Mouse (Mus musculus) ES-Bruce4 (cell line): ENCODE results near the gene Slc24a3. TPM values are rescaled to one million over a fixed set of nuclear protein-coding genes. Genes with fewer than 3 reads are reported as not detected.

Experiments used
- H3K27ac ChIP-seq: 2 replicates; pipeline ENCODE4 v1.5.1; 2012; ENCODE audit warnings: low read length, inconsistent platforms; ENCODE audit not compliant: insufficient read depth
- H3K27me3 ChIP-seq: 2 replicates; pipeline ENCODE4 v1.6.1; 2012; ENCODE audit warnings: mild to moderate bottlenecking, low read length, inconsistent platforms; ENCODE audit not compliant: control insufficient read depth, poor library complexity, insufficient read depth, severe bottlenecking
- H3K36me3 ChIP-seq: 2 replicates; pipeline ENCODE4 v1.6.1; 2012; ENCODE audit warnings: inconsistent platforms, mild to moderate bottlenecking, low read length, moderate library complexity; ENCODE audit not compliant: control insufficient read depth, poor library complexity, insufficient read depth, severe bottlenecking
- H3K4me1 ChIP-seq: one replicate; pipeline ENCODE4 v1.8.1; 2011; ENCODE audit warnings: low read length; ENCODE audit not compliant: control insufficient read depth, insufficient read depth
- H3K4me3 ChIP-seq: 2 replicates; pipeline ENCODE4 v1.5.1; 2011; ENCODE audit warnings: low read depth, mild to moderate bottlenecking, low read length
- H3K9ac ChIP-seq: 2 replicates; pipeline ENCODE4 v1.6.1; 2012; ENCODE audit warnings: low read depth, mild to moderate bottlenecking, inconsistent platforms; ENCODE audit not compliant: poor library complexity, severe bottlenecking
- H3K9me3 ChIP-seq: replicated peaks from 2 replicates; pipeline ENCODE4 v1.6.1; 2012; ENCODE audit warnings: mild to moderate bottlenecking, low read length, inconsistent platforms; ENCODE audit not compliant: control insufficient read depth, poor library complexity, insufficient read depth, severe bottlenecking
- CTCF ChIP-seq: IDR thresholded peaks from one replicate; pipeline ENCODE4 v1.8.1; 2011; ENCODE audit warnings: low read depth, low read length
- EP300 ChIP-seq: IDR thresholded peaks from 2 replicates; pipeline ENCODE4 v1.6.1; 2011; ENCODE audit warnings: low read depth, low read length; ENCODE audit not compliant: insufficient read depth
- POLR2A ChIP-seq: IDR thresholded peaks from one replicate; pipeline ENCODE4 v1.8.1; 2011; ENCODE audit warnings: low read length; ENCODE audit not compliant: insufficient read depth
- polyA plus RNA-seq: library from polyadenylated mRNA; stranded (reverse); fragments of >200 nt; gene quantifications from 2 replicates; pipeline ENCODE4 v1.2.4, GENCODE M21; 2011; ENCODE audit warnings: low read depth; ENCODE audit not compliant: missing spikeins, insufficient read depth, insufficient read length

Gene Slc24a3
- polyA plus RNA-seq, 1 experiment: 0.16 TPM

- Histone ChIP-seq H3K4me1 (no peaks in the 10 kb centered on the region), H3K9me3 (peaks cover 10% of the 10 kb centered on the region), H3K27me3 (no peaks in the 10 kb centered on the region), H3K36me3 (no peaks in the 10 kb centered on the region), H3K9ac (no peak overlapping the region), H3K4me3 (no peak overlapping the region), H3K27ac (no peak overlapping the region)
- TF ChIP-seq POLR2A (no peak), EP300 (no peak), CTCF (no peak)
Measured at GRCm38 (mm10) chr2:145631123-145631798, 463.7 kb downstream of the Slc24a3 start.

- peaks cover 10% of the 10 kb centered on the region for H3K9me3 ChIP-seq
- TF ChIP-seq EP300 (no peak), POLR2A (no peak), CTCF (no peak)
- H3K27ac ChIP-seq: no peak overlapping the region
- no peaks in the 10 kb centered on the region for H3K4me1 ChIP-seq
- no peak overlapping the region for H3K9ac ChIP-seq
- no peaks in the 10 kb centered on the region for H3K36me3 ChIP-seq
- no peak overlapping the region for H3K4me3 ChIP-seq
- H3K27me3 ChIP-seq: no peaks in the 10 kb centered on the region
Measured at GRCm38 (mm10) chr2:145631799-145632174, 464.2 kb downstream of the Slc24a3 start.

- no peak overlapping the region for H3K4me3 ChIP-seq
- no peak overlapping the region for H3K9ac ChIP-seq
- no peaks in the 10 kb centered on the region for H3K27me3 ChIP-seq
- no peak for TF ChIP-seq POLR2A
- no peak for TF ChIP-seq EP300
- TF ChIP-seq CTCF: no peak
- H3K36me3 ChIP-seq: no peaks in the 10 kb centered on the region
- no peaks in the 10 kb centered on the region for H3K4me1 ChIP-seq
- peaks cover 12% of the 10 kb centered on the region for H3K9me3 ChIP-seq
- no peak overlapping the region for H3K27ac ChIP-seq
Measured at GRCm38 (mm10) chr2:145633811-145634210, 466.3 kb downstream of the Slc24a3 start.

- H3K27ac ChIP-seq: no peak overlapping the region
- no peaks in the 10 kb centered on the region for H3K4me1 ChIP-seq
- H3K36me3 ChIP-seq: no peaks in the 10 kb centered on the region
- TF ChIP-seq EP300: no peak
- TF ChIP-seq POLR2A: no peak
- no peak for TF ChIP-seq CTCF
- H3K9ac ChIP-seq: no peak overlapping the region
- no peaks in the 10 kb centered on the region for H3K27me3 ChIP-seq
- H3K9me3 ChIP-seq: 0 out of 2 replicates have a peak, but pooled peaks cover 2% of the 10 kb centered on the region
- no peak overlapping the region for H3K4me3 ChIP-seq
Measured at GRCm38 (mm10) chr2:145640255-145640984, 472.9 kb downstream of the Slc24a3 start.

GRCm38 (mm10) chr2:145655373-145655960, 487.9 kb downstream of the Slc24a3 start:
- no peaks in the 10 kb centered on the region for H3K9me3 ChIP-seq
- H3K4me3 ChIP-seq: no peak overlapping the region
- H3K9ac ChIP-seq: no peak overlapping the region; the same call in 1 of the 2 replicates
- no peaks in the 10 kb centered on the region for H3K36me3 ChIP-seq
- H3K27me3 ChIP-seq: no peaks in the 10 kb centered on the region
- H3K4me1 ChIP-seq: no peaks in the 10 kb centered on the region
- TF ChIP-seq EP300: no peak
- TF ChIP-seq CTCF: peak; percentile 9
- no peak for TF ChIP-seq POLR2A
- 0 out of 2 replicates have a peak overlapping the region, but pooled peaks have one; percentile 13 for H3K27ac ChIP-seq
